Mouse (Mus musculus): Measurements from ENCODE around the gene Elob. TPM values are rescaled to one million over a fixed set of nuclear protein-coding genes. Genes with fewer than 3 reads are reported as not detected.

Elob gene
- total and polyA plus RNA-seq, 2 experiments = 153 to 276 TPM

DNA sequence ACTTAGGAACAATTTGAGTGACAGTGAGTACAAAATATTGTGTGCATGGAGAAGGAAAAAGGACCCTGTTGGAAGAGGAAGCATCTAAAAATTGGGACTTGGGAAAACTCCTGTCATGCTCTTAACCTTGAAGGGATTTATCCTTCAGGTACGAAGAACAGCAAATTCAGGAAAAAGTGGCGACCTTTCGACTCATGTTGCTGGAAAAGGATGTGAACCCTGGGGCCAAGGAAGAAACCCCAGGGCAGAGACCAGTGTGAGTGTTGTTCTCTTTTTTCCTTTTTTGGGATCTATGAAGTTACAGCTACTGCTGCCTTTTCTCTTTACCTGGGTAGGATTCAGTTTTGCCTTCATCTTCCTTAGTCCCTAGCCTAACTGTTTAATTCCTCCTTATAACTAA, 21.0 kb downstream of the Elob start:
- peaks cover 27% of the 10 kb centered on the region for H3K79me2 ChIP-seq (ENCODE audit: control insufficient read depth, insufficient read depth, low read length)
- H3K27me3 ChIP-seq (ENCODE audit: control insufficient read depth, insufficient read depth, low read length) = no peaks in the 10 kb centered on the region
- peaks cover 53% of the 10 kb centered on the region for H3K36me3 ChIP-seq (ENCODE audit: control insufficient read depth, insufficient read depth, low read length)
- TF ChIP-seq POLR2A (IDR thresholded peaks at IDR 0.05; ENCODE audit: extremely low read depth, insufficient read depth, low read length) (no peak), CTCF (IDR thresholded peaks at IDR 0.05; ENCODE audit: low read depth, low read length) (no peak)
- DNase-seq (ENCODE audit: extremely low read depth, low read depth, low spot score) = no peak
- H3K27ac ChIP-seq (replicated peaks; ENCODE audit: insufficient read depth, low read depth, low read length) = no peak overlapping the region
- peaks cover 11% of the 10 kb centered on the region; the same call in 1 of the 2 replicates for H3K4me1 ChIP-seq (ENCODE audit: control insufficient read depth, insufficient read depth, low read length)
- H3K4me3 ChIP-seq (ENCODE audit: insufficient read depth, low read depth, low read length) = no peak overlapping the region
- WGBS = 82% methylated on average over 3 of the region's 3 CpGs
- no peak overlapping the region for H3K9ac ChIP-seq (ENCODE audit: low read depth, low read length)

DNA sequence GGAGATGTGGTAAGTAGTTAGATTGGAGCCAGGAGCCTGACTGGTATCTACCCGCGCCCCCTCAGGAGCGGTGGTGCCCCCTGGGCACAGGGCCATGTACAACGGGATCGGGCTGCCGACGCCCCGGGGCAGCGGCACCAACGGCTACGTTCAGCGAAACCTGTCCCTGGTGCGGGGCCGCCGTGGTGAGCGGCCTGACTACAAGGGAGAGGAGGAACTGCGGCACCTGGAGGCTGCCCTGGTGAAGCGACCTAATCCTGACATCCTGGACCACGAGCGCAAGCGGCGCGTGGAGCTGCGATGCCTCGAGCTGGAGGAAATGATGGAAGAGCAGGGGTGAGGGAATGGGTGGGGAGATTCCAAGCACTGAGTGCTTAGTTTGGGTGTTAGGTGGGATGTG, 22.1 kb downstream of the Elob start:
- Histone ChIP-seq H3K36me3 (ENCODE audit: control insufficient read depth, insufficient read depth, low read length) (peaks cover 45% of the 10 kb centered on the region), H3K9ac (ENCODE audit: low read depth, low read length) (0 out of 2 replicates have a peak overlapping the region, but pooled peaks have one; percentile 50)

DNA sequence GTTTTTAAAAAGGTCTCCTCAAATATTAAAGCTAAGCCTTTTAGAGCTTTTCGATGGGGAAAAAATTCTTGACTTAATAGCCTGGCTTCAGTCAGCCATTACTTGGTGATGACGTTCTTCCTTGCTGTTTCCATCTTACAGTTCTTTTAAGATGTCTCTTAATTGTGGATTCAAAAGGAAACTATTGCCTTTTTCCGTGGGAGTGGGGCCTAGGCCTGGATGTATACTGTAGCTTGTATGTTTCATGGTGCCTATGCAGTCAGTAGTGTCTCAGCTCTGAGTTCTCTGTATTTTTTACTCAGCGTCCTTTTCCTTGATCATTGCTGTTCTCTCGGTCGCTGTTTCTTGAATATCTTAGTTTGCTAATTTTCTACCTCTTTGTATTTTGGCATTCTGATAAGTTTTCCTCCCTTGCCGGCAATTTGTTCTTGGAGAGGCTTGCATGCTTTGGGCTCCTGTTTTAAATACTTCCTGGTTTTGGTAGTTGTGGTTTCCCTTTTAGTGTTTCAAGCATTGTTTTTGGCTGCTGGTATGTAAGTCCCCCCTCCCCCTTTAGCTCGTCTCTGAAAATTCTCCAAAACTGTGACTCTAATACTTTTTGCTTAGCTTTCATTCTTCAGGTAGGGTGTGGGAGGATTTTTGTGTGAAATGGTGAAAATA, 24.4 kb downstream of the Elob start:
- Histone ChIP-seq H3K36me3 (ENCODE audit: control insufficient read depth, insufficient read depth, low read length) (peaks cover 24% of the 10 kb centered on the region), H3K27ac (replicated peaks; ENCODE audit: insufficient read depth, low read depth, low read length) (peak overlapping the region; percentile 82; the same call in 1 of the 2 replicates), H3K4me3 (ENCODE audit: insufficient read depth, low read depth, low read length) (peak overlapping the region; percentile 99), H3K79me2 (ENCODE audit: control insufficient read depth, insufficient read depth, low read length) (peaks cover 27% of the 10 kb centered on the region), H3K4me1 (ENCODE audit: control insufficient read depth, insufficient read depth, low read length) (peaks cover 11% of the 10 kb centered on the region; the same call in 1 of the 2 replicates), H3K9ac (ENCODE audit: low read depth, low read length) (peak overlapping the region; percentile 93), H3K27me3 (ENCODE audit: control insufficient read depth, insufficient read depth, low read length) (no peaks in the 10 kb centered on the region)
- WGBS = under 1% methylated on average over 8 of the region's 8 CpGs
- TF ChIP-seq CTCF (IDR thresholded peaks at IDR 0.05; ENCODE audit: low read depth, low read length) = no peak
- no peak for TF ChIP-seq POLR2A (IDR thresholded peaks at IDR 0.05; ENCODE audit: extremely low read depth, insufficient read depth, low read length)
- no peak for DNase-seq (ENCODE audit: extremely low read depth, low read depth, low spot score)

More for the DNA sequence above, 22.1 kb downstream of the Elob start:
- Histone ChIP-seq H3K27me3 (ENCODE audit: control insufficient read depth, insufficient read depth, low read length) (no peaks in the 10 kb centered on the region), H3K4me1 (ENCODE audit: control insufficient read depth, insufficient read depth, low read length) (peaks cover 11% of the 10 kb centered on the region; the same call in 1 of the 2 replicates), H3K4me3 (ENCODE audit: insufficient read depth, low read depth, low read length) (no peak overlapping the region; the same call in 1 of the 2 replicates), H3K27ac (replicated peaks; ENCODE audit: insufficient read depth, low read depth, low read length) (no peak overlapping the region), H3K79me2 (ENCODE audit: control insufficient read depth, insufficient read depth, low read length) (peaks cover 27% of the 10 kb centered on the region)
- peak; percentile 44 for TF ChIP-seq CTCF (IDR thresholded peaks at IDR 0.05; ENCODE audit: low read depth, low read length)
- no peak for TF ChIP-seq POLR2A (IDR thresholded peaks at IDR 0.05; ENCODE audit: extremely low read depth, insufficient read depth, low read length)
- DNase-seq (ENCODE audit: extremely low read depth, low read depth, low spot score) = no peak
- WGBS = 63% methylated on average over 25 of the region's 25 CpGs

DNA sequence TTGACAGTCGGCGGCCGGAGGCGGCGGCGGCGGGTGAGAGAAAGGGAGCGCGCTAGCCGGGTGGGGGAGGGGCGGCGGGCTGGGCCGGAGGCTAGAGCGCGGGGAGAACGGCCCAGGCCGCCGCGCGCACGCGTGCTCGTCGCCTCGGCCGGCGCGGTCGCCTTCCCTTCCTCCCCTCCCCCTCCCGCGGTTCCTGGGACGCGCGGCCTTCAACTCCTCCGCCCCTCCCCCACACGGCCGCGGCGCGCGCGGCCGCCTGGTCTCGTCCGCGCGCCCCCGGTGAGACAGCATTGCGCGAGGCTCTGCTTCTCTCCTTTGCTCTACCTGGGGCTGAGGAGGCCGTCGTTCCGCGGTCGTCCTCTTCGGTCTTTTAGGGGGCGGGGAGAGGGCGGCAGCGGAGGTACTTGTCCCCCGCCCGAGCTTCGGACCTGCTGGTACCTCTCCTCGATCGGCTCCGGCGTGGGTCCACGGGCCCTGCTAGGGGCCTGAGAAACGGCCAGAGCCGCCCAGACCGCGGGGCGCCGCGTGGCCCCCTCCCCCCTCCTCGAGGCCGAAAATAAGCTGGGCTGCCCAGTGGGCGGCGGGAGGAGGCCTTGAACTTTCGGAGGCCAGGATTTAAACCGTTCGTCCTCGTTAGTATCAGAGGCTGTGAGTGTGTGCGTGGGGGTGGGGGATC, 25.4 kb downstream of the Elob start:
- H3K27me3 ChIP-seq (ENCODE audit: control insufficient read depth, insufficient read depth, low read length) = no peaks in the 10 kb centered on the region
- H3K27ac ChIP-seq (replicated peaks; ENCODE audit: insufficient read depth, low read depth, low read length) = peak overlapping the region; percentile 82
- TF ChIP-seq CTCF (IDR thresholded peaks at IDR 0.05; ENCODE audit: low read depth, low read length) (no peak), POLR2A (IDR thresholded peaks at IDR 0.05; ENCODE audit: extremely low read depth, insufficient read depth, low read length) (no peak)
- H3K4me3 ChIP-seq (ENCODE audit: insufficient read depth, low read depth, low read length) = peak overlapping the region; percentile 99
- peaks cover 27% of the 10 kb centered on the region for H3K79me2 ChIP-seq (ENCODE audit: control insufficient read depth, insufficient read depth, low read length)
- peak overlapping the region; percentile 93 for H3K9ac ChIP-seq (ENCODE audit: low read depth, low read length)
- under 1% methylated on average over 82 of the region's 83 CpGs for WGBS
- peaks cover 11% of the 10 kb centered on the region; the same call in 1 of the 2 replicates for H3K4me1 ChIP-seq (ENCODE audit: control insufficient read depth, insufficient read depth, low read length)
- H3K36me3 ChIP-seq (ENCODE audit: control insufficient read depth, insufficient read depth, low read length) = peaks cover 13% of the 10 kb centered on the region
- peak; percentile 53 for DNase-seq (ENCODE audit: extremely low read depth, low read depth, low spot score)

- WGBS = under 1% methylated on average over 60 of the region's 60 CpGs
- H3K27me3 ChIP-seq (ENCODE audit: control insufficient read depth, insufficient read depth, low read length) = no peaks in the 10 kb centered on the region
- peaks cover 11% of the 10 kb centered on the region; the same call in 1 of the 2 replicates for H3K4me1 ChIP-seq (ENCODE audit: control insufficient read depth, insufficient read depth, low read length)
- peaks cover 7% of the 10 kb centered on the region for H3K36me3 ChIP-seq (ENCODE audit: control insufficient read depth, insufficient read depth, low read length)
- DNase-seq (ENCODE audit: extremely low read depth, low read depth, low spot score) = peak; percentile 98
- H3K79me2 ChIP-seq (ENCODE audit: control insufficient read depth, insufficient read depth, low read length) = peaks cover 26% of the 10 kb centered on the region
- peak overlapping the region; percentile 91 for H3K27ac ChIP-seq (replicated peaks; ENCODE audit: insufficient read depth, low read depth, low read length)
- peak overlapping the region; percentile 99 for H3K4me3 ChIP-seq (ENCODE audit: insufficient read depth, low read depth, low read length)
- TF ChIP-seq POLR2A (IDR thresholded peaks at IDR 0.05; ENCODE audit: extremely low read depth, insufficient read depth, low read length) = peak; percentile 90
- no peak for TF ChIP-seq CTCF (IDR thresholded peaks at IDR 0.05; ENCODE audit: low read depth, low read length)
- peak overlapping the region; percentile 93 for H3K9ac ChIP-seq (ENCODE audit: low read depth, low read length)
These were observed 26.1 kb downstream of the Elob start for GRCm38 (mm10) chr17:23802746-23803365.
